Mouse (Mus musculus): ENCODE data around the gene Ythdf1. TPM values are rescaled to one million over a fixed set of nuclear protein-coding genes. Genes with fewer than 3 reads are reported as not detected.

Ythdf1 gene
- polyA plus RNA-seq (2021), result 51.7 TPM

- ChIA-PET CTCF (interaction anchor here (0.8 to 3.5 kb wide), 4 partner anchors 13 to 62 kb away, joined by 3 to 16 read pairs (median 3); no protein-coding TSS in a partner anchor), POLR2A (interaction anchor here (1.0 to 2.0 kb wide), 4 partner anchors 13 to 46 kb away, joined by 3 to 7 read pairs (median 6); no protein-coding TSS in a partner anchor)
- peak; percentile 79 for ATAC-seq
- in situ Hi-C loops (cut with MboI; ENCODE audit: low pct_unique_long_range_greater_than_20kb), result loop anchor here (5.0 to 10.0 kb wide), 2 partner anchors 41 to 144 kb away; no protein-coding TSS in a partner anchor
- no peak for TF ChIP-seq CTCF (IDR thresholded peaks at IDR 0.05)
- H3K27me3 ChIP-seq, result no peaks in the 10 kb centered on the region
- peak; percentile 48 for DNase-seq (ENCODE audit: low read depth, low spot score)
These were observed at the start of gene Ythdf1 for GRCm38 (mm10) chr2:180920810-180921400. Gene Ythdf1 (minus strand): TSS chr2:180920949.

DNA sequence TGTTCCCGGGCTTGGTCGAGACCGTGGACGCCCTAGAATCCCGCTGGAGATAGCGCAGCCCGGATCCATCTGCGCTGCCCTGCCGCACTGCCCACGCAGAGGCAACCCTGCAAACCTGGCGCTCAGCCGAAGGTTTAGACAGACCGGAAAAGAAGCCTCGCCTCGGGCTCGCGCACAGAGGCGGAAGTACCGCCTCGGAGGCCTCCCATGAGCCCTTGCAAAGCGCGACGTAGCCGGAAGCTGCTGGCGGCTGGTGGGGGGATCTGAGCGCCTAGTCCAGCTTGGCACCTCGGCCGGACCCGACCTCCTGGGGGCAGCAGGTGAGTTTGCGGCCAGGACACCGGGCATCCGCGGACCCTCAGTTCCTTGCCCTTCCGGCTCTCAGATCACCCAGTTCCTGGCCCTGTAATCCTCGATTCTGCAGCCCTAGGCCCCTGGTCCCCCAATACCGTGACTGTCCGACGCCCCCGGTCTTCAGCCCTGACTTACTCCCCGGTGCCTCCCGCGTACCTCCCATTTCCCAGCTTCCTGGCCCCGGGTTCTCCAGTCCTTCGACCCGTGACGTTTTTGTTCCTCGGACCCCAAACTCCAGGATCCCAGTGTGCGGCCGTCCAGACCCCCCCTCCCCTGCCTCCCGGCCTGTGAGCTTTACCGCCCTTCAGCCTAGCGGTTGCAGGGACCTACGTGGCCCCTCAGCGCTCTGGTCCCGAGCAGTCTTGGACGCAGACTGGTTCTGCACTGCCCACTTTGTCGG is 46.4 kb upstream of the Ythdf1 start, which contains the start of gene Arfgap1:
Gene Arfgap1, plus strand, starts transcription at position 216 of the 754 bp plus-strand sequence.
- POLR2A ChIA-PET, result interaction anchor here (1.0 to 1.6 kb wide), 4 partner anchors 10 to 47 kb away, joined by 3 to 5 read pairs (median 4); partner anchors contain the start of gene Ythdf1
- DNase-seq (ENCODE audit: low read depth, low spot score) (peak; percentile 67), ATAC-seq (peak; percentile 90)
- in situ Hi-C loops (cut with MboI; ENCODE audit: low pct_unique_long_range_greater_than_20kb), result no loop called here
- TF ChIP-seq CTCF (IDR thresholded peaks at IDR 0.05), result no peak
- CTCF ChIA-PET, result interaction anchor here (0.9 to 10.9 kb wide), 5 partner anchors 8 to 40 kb away, joined by 3 to 123 read pairs (median 3); partner anchors contain the start of gene Birc7
- H3K27me3 ChIP-seq, result no peaks in the 10 kb centered on the region

- ATAC-seq (peak; percentile 44), DNase-seq (ENCODE audit: low read depth, low spot score) (no peak)
- ChIA-PET CTCF (interaction anchor here (0.9 to 10.9 kb wide), 5 partner anchors 9 to 39 kb away, joined by 3 to 123 read pairs (median 3); partner anchors contain the start of gene Birc7), POLR2A (interaction anchor here (1.2 to 1.6 kb wide), 2 partner anchors 15 to 45 kb away, joined by 3 to 5 read pairs; partner anchors contain the start of gene Ythdf1)
- no peaks in the 10 kb centered on the region for H3K27me3 ChIP-seq
- in situ Hi-C loops (cut with MboI; ENCODE audit: low pct_unique_long_range_greater_than_20kb), result no loop called here
- no peak for TF ChIP-seq CTCF (IDR thresholded peaks at IDR 0.05)
These were observed 45.5 kb upstream of the Ythdf1 start for GRCm38 (mm10) chr2:180966092-180966882.

DNA sequence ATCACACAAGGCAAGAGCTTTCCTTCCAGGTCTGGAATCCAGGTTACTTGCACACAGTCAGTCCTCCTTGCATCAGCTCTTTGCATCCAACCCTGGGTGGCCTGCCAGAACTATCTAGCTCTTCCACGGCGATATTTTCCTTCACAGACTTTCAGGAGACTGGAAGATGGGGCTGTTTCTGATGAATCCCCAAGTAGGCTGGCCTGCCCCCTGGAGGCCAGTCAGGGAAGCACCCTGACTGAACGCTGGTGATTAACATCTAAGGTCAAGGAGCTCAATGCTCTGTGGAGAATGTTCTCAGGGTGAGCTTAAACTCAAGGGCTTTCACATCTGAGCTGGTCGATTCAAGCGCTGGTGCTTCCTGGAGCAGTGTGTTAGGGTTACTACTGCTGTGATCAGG is 43.2 kb upstream of the Ythdf1 start:
- TF ChIP-seq CTCF (IDR thresholded peaks at IDR 0.05), result peak; percentile 95
- CTCF ChIA-PET, result interaction anchor here (0.7 to 10.9 kb wide), 15 partner anchors 9 to 175 kb away, joined by 3 to 123 read pairs (median 5); partner anchors contain the start of genes Birc7, Nkain4 and Ythdf1
- in situ Hi-C loops (cut with MboI; ENCODE audit: low pct_unique_long_range_greater_than_20kb), result loop anchor here (5.0 kb wide), 1 partner anchor 42 kb away; the partner anchor contains the start of gene Ythdf1

GRCm38 (mm10) chr2:180962616-180963308 is 42.0 kb upstream of the Ythdf1 start:
- DNase-seq (ENCODE audit: low read depth, low spot score) (no peak), ATAC-seq (no peak)
- POLR2A ChIA-PET, result interaction anchor here (0.7 kb wide), 2 partner anchors 42 to 181 kb away, joined by 4 to 7 read pairs; partner anchors contain the start of gene Ythdf1
- H3K27me3 ChIP-seq, result no peaks in the 10 kb centered on the region
- CTCF ChIA-PET, result interaction anchor here (1.1 to 10.9 kb wide), 6 partner anchors 8 to 41 kb away, joined by 3 to 123 read pairs (median 10); partner anchors contain the start of genes Birc7, Nkain4 and Ythdf1
- in situ Hi-C loops (cut with MboI; ENCODE audit: low pct_unique_long_range_greater_than_20kb), result loop anchor here (5.0 kb wide), 1 partner anchor 40 kb away; the partner anchor contains the start of gene Ythdf1
- no peak for TF ChIP-seq CTCF (IDR thresholded peaks at IDR 0.05)

More for the DNA sequence above, 43.2 kb upstream of the Ythdf1 start:
- ATAC-seq (no peak), DNase-seq (ENCODE audit: low read depth, low spot score) (no peak)
- H3K27me3 ChIP-seq, result no peaks in the 10 kb centered on the region
- POLR2A ChIA-PET, result interaction anchor here (2.0 kb wide), 1 partner anchor 43 kb away, joined by 7 read pairs; the partner anchor contains the start of gene Ythdf1

DNA sequence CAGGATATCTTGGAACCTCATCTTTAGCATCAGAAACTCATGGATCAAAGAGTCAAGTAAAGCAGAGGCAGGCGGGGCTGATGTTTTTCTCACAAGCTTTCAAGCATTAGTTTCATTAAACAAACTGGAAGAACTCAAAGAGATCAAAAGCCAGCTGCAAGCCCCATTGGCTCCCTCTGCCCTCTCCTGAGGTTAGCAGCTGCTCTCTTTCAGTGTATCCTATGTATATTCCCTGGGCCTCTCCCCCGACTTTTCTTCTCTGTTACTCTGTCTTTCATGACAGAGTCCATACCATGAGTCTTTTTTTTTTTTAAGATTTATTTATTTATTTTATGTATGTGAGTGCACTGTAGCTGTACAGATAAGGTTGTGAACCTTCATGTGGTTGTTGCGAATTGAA is 39.4 kb upstream of the Ythdf1 start:
- TF ChIP-seq CTCF (IDR thresholded peaks at IDR 0.05), result no peak
- DNase-seq (ENCODE audit: low read depth, low spot score) (no peak), ATAC-seq (no peak)
- ChIA-PET POLR2A (no interaction called here), CTCF (interaction anchor here (1.0 to 10.9 kb wide), 3 partner anchors 28 to 146 kb away, joined by 3 to 123 read pairs (median 4); partner anchors contain the start of gene Birc7)
- H3K27me3 ChIP-seq, result no peaks in the 10 kb centered on the region
- in situ Hi-C loops (cut with MboI; ENCODE audit: low pct_unique_long_range_greater_than_20kb), result loop anchor here (5.0 kb wide), 1 partner anchor 38 kb away; the partner anchor contains the start of gene Ythdf1

DNA sequence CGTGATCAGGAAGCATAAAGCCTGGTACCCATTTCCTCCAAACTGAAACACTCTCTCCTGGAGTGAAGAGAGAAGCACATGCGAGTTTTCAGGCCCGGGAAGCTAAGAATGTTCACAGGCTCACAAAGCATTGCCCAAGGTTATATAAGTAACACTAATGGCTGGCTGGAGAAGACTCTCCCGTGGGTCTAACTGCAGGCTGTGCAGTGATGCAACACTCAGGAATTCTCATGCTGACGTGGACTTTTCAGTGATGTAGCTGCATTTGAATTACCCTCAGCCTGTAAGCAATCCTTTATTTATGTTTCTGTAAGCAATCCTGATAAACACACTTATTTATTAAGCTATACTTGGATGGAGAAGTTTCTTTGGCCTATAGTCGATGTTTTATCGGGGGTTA is 38.9 kb upstream of the Ythdf1 start:
- ChIA-PET CTCF (interaction anchor here (10.9 kb wide), 1 partner anchor 32 kb away, joined by 123 read pairs; the partner anchor contains the start of gene Birc7), POLR2A (no interaction called here)
- DNase-seq (ENCODE audit: low read depth, low spot score), result no peak
- no peak for TF ChIP-seq CTCF (IDR thresholded peaks at IDR 0.05)
- in situ Hi-C loops (cut with MboI; ENCODE audit: low pct_unique_long_range_greater_than_20kb), result loop anchor here (5.0 kb wide), 1 partner anchor 37 kb away; the partner anchor contains the start of gene Ythdf1
- H3K27me3 ChIP-seq, result no peaks in the 10 kb centered on the region
- peak; percentile 64 for ATAC-seq

- TF ChIP-seq CTCF (IDR thresholded peaks at IDR 0.05), result no peak
- no peaks in the 10 kb centered on the region for H3K27me3 ChIP-seq
- CTCF ChIA-PET, result interaction anchor here (3.0 kb wide), 1 partner anchor 10 kb away, joined by 23 read pairs; no protein-coding TSS in a partner anchor
- POLR2A ChIA-PET, result no interaction called here
- in situ Hi-C loops (cut with MboI; ENCODE audit: low pct_unique_long_range_greater_than_20kb), result no loop called here
- ATAC-seq (peak; percentile 25), DNase-seq (ENCODE audit: low read depth, low spot score) (no peak)
These were observed 33.6 kb upstream of the Ythdf1 start, which contains the start of gene Nkain4 for GRCm38 (mm10) chr2:180954061-180955047. Gene Nkain4 (minus strand): TSS chr2:180954699.
